Mouse (Mus musculus): ENCODE results near the gene Slc4a8. TPM values are rescaled to one million over a fixed set of nuclear protein-coding genes. Genes with fewer than 3 reads are reported as not detected.

The Slc4a8 gene
- polyA plus RNA-seq, 1 experiment from 2014 or later, result 5.6 TPM

DNA sequence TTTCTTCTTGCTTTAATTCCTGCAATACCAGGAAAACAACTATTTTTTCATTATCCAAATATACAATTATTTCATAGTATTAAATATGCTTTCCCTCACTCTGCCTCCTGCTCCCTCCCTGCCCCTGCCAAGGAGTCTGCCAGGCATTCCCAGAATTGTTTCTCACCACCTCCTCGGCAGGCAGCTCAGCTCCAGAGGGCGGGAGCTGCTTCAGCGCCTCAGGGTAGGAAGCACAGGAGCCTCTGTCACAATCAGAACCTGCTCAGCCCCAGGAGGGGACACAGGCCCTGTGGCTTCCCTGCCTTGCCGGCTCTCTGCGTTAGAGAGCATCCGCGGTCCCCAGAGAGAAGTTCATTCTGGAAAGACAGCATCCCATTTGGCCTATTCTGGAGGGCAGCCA, 71.2 kb downstream of the Slc4a8 start:
- Histone ChIP-seq H3K36me3 (ENCODE audit: control insufficient read depth, insufficient read depth, low read length) (no peaks in the 10 kb centered on the region), H3K4me1 (ENCODE audit: control insufficient read depth, insufficient read depth, low read length) (no peaks in the 10 kb centered on the region), H3K9me3 (ENCODE audit: control insufficient read depth, low read depth, low read length) (no peaks in the 10 kb centered on the region), H3K27ac (ENCODE audit: low read length) (no peak overlapping the region), H3K4me2 (replicated peaks; ENCODE audit: low read depth, low read length) (no peak overlapping the region), H3K9ac (replicated peaks; ENCODE audit: low read depth, low read length) (no peak overlapping the region), H3K4me3 (ENCODE audit: low read depth, low read length) (no peak overlapping the region), H3K27me3 (ENCODE audit: control insufficient read depth, insufficient read depth, low read length) (no peaks in the 10 kb centered on the region)
- WGBS, result 32% methylated on average over 7 of the region's 7 CpGs
- ATAC-seq (ENCODE audit: insufficient number of reproducible peaks, insufficient read depth, low FRiP score, low read depth), result no peak

DNA sequence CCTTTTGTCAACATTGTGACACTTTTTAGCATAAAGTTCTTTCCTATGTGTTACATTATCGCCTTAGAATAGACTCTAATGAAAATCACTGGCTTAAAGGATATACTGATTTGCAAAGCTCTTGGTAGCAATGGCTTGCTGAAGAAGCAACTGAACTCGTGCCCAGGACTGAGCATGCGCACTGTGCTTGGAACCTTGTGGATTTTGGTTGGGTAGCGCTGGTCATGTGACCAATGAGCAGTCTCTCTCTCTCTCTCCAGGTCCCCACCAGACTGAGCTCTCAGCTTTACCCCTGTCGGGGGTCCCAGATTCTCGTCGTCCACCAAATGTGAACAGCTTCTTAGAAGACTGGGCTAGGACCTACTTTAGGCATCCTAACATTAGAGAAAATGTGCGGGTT, 75.2 kb downstream of the Slc4a8 start:
- ATAC-seq (ENCODE audit: insufficient number of reproducible peaks, insufficient read depth, low FRiP score, low read depth), result no peak
- Histone ChIP-seq H3K9me3 (ENCODE audit: control insufficient read depth, low read depth, low read length) (no peaks in the 10 kb centered on the region), H3K4me2 (replicated peaks; ENCODE audit: low read depth, low read length) (no peak overlapping the region), H3K4me1 (ENCODE audit: control insufficient read depth, insufficient read depth, low read length) (no peaks in the 10 kb centered on the region), H3K9ac (replicated peaks; ENCODE audit: low read depth, low read length) (no peak overlapping the region), H3K36me3 (ENCODE audit: control insufficient read depth, insufficient read depth, low read length) (no peaks in the 10 kb centered on the region), H3K4me3 (ENCODE audit: low read depth, low read length) (no peak overlapping the region), H3K27me3 (ENCODE audit: control insufficient read depth, insufficient read depth, low read length) (no peaks in the 10 kb centered on the region), H3K27ac (ENCODE audit: low read length) (no peak overlapping the region)
- WGBS, result 74% methylated on average over 8 of the region's 8 CpGs

DNA sequence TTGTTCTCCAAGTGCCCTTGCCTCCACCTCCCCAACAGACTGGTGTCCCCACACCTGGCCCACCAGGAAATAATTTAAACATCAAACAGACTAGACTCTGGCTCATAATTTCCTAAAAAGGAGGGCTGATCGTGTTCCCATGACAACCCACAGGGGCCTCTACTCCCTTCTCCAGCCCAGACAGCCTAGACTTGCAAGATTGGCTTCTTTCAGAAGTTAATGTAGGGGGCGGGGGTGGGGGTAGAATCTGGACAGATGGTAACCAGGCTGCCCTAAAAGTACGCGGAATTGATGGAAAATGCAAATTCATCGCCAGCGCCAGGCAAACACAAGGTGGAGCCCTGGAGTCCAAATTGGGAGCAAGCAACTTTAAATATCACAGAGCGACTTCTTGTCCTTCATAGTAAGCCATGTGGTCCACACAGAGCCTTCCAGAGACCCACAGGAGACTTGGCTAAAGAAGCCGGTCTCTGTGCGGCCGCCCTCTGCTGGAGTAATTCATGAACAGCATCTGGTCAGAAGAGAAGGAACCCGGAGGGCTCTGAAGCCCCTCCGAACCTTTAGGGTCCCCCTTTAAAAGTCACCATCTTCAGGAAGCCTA, 77.2 kb downstream of the Slc4a8 start:
- Histone ChIP-seq H3K9ac (replicated peaks; ENCODE audit: low read depth, low read length) (no peak overlapping the region), H3K4me3 (ENCODE audit: low read depth, low read length) (no peak overlapping the region), H3K4me2 (replicated peaks; ENCODE audit: low read depth, low read length) (no peak overlapping the region), H3K4me1 (ENCODE audit: control insufficient read depth, insufficient read depth, low read length) (no peaks in the 10 kb centered on the region), H3K27ac (ENCODE audit: low read length) (no peak overlapping the region), H3K9me3 (ENCODE audit: control insufficient read depth, low read depth, low read length) (no peaks in the 10 kb centered on the region), H3K36me3 (ENCODE audit: control insufficient read depth, insufficient read depth, low read length) (no peaks in the 10 kb centered on the region), H3K27me3 (ENCODE audit: control insufficient read depth, insufficient read depth, low read length) (no peaks in the 10 kb centered on the region)
- no peak; the same call in 1 of the 2 replicates for ATAC-seq (ENCODE audit: insufficient number of reproducible peaks, insufficient read depth, low FRiP score, low read depth)
- 40% methylated on average over 12 of the region's 12 CpGs for WGBS

DNA sequence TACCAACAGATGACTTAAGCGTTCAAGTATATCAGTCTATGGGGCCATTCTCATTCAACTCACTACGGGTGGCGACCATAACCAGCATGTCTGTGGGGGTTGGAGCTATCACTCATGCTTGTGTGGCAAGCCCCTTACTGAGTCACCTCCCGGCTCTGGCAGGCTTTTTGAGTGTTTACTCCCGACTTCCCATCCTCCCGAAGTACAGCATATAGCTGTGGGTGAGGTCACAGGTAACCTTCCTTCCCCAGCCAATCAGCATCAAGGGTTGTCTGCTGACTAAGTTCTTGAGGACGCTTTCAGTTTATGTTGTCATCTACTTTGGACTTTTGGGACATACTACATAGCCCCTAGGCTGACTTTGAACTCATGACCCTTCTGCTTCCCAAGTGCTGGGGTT, 82.8 kb downstream of the Slc4a8 start:
- H3K27ac ChIP-seq (ENCODE audit: low read length), result no peak overlapping the region; the same call in 1 of the 2 replicates
- no peak overlapping the region for H3K4me3 ChIP-seq (ENCODE audit: low read depth, low read length)

DNA sequence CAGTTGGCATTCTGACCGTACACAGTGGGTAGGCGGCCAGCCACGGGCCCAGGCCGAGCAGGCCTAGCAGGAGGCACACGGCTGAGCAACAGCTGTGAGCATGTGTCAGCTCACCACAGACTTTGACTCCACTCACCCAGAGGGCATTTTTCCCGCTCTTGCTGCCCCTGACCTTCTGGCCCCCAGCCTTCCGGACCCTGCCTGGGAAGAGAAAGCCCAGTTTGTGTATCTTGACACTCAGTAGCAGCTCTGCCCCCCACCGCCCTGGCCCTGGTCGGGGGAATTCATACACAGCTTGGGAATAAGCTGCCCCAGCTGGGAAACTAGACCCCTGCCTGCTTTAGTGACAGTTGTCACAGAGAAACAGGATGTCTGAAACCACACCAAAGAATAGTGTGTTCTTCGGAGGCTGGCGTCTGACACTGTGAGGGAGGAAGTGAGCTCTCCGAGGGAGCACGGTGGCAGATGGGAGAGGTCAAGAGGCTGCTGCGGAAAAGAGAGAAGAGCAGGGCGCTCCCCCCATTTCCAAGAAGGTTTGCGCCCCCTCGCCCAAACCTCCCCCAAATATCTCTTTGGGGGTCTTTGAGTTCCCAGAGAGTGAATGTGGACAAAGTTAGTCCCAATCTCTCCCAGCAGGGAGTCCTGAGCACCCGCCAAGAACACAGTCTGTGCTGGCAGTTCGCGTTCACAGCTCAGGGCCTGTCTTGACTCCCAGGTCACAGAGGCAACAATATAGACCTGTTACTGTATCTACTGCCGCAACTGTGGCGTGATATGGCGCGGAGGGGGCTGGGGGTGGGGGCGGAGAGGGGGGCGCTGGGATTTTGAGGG, 83.7 kb downstream of the Slc4a8 start:
- 0 out of 2 replicates have a peak, but pooled peaks have one; percentile 28 for ATAC-seq (ENCODE audit: insufficient number of reproducible peaks, insufficient read depth, low FRiP score, low read depth)
- Histone ChIP-seq H3K4me2 (replicated peaks; ENCODE audit: low read depth, low read length) (no peak overlapping the region), H3K36me3 (ENCODE audit: control insufficient read depth, insufficient read depth, low read length) (no peaks in the 10 kb centered on the region), H3K9me3 (ENCODE audit: control insufficient read depth, low read depth, low read length) (no peaks in the 10 kb centered on the region), H3K27ac (ENCODE audit: low read length) (peak overlapping the region; percentile 55), H3K9ac (replicated peaks; ENCODE audit: low read depth, low read length) (no peak overlapping the region), H3K4me1 (ENCODE audit: control insufficient read depth, insufficient read depth, low read length) (peaks cover 6% of the 10 kb centered on the region), H3K4me3 (ENCODE audit: low read depth, low read length) (no peak overlapping the region), H3K27me3 (ENCODE audit: control insufficient read depth, insufficient read depth, low read length) (no peaks in the 10 kb centered on the region)
- WGBS, result 45% methylated on average over 26 of the region's 26 CpGs

More for the DNA sequence above, 82.8 kb downstream of the Slc4a8 start:
- Histone ChIP-seq H3K4me2 (replicated peaks; ENCODE audit: low read depth, low read length) (no peak overlapping the region), H3K36me3 (ENCODE audit: control insufficient read depth, insufficient read depth, low read length) (no peaks in the 10 kb centered on the region), H3K9ac (replicated peaks; ENCODE audit: low read depth, low read length) (no peak overlapping the region), H3K4me1 (ENCODE audit: control insufficient read depth, insufficient read depth, low read length) (peaks cover 6% of the 10 kb centered on the region), H3K9me3 (ENCODE audit: control insufficient read depth, low read depth, low read length) (no peaks in the 10 kb centered on the region), H3K27me3 (ENCODE audit: control insufficient read depth, insufficient read depth, low read length) (no peaks in the 10 kb centered on the region)
- no peak for ATAC-seq (ENCODE audit: insufficient number of reproducible peaks, insufficient read depth, low FRiP score, low read depth)
- whole genome bisulfite sequencing, result 72% methylated on average over 7 of the region's 7 CpGs

DNA sequence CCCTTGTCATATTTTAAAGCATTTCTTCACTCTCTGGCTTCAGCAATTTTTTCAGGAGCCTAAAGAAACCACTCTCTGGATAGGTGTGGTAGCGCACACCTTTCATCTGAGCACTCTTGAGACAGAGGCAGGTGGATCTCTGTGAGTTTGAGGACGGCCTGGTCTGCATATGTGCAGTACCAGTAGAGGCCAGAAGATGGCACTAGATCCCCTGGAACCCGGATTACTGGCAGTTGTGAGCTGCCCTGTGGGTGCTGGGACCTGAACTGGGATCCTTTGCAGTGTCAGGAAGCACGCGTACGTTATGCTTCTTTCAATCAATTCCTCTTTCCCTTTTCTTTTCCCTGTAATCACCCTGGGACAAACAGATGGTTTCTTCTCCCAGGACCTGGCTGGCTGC, 85.6 kb downstream of the Slc4a8 start:
- Histone ChIP-seq H3K9me3 (ENCODE audit: control insufficient read depth, low read depth, low read length) (no peaks in the 10 kb centered on the region), H3K4me3 (ENCODE audit: low read depth, low read length) (no peak overlapping the region), H3K9ac (replicated peaks; ENCODE audit: low read depth, low read length) (no peak overlapping the region), H3K36me3 (ENCODE audit: control insufficient read depth, insufficient read depth, low read length) (no peaks in the 10 kb centered on the region), H3K27ac (ENCODE audit: low read length) (no peak overlapping the region), H3K4me1 (ENCODE audit: control insufficient read depth, insufficient read depth, low read length) (peaks cover 6% of the 10 kb centered on the region), H3K4me2 (replicated peaks; ENCODE audit: low read depth, low read length) (no peak overlapping the region), H3K27me3 (ENCODE audit: control insufficient read depth, insufficient read depth, low read length) (no peaks in the 10 kb centered on the region)
- no peak for ATAC-seq (ENCODE audit: insufficient number of reproducible peaks, insufficient read depth, low FRiP score, low read depth)
- 86% methylated on average over 6 of the region's 6 CpGs for WGBS

DNA sequence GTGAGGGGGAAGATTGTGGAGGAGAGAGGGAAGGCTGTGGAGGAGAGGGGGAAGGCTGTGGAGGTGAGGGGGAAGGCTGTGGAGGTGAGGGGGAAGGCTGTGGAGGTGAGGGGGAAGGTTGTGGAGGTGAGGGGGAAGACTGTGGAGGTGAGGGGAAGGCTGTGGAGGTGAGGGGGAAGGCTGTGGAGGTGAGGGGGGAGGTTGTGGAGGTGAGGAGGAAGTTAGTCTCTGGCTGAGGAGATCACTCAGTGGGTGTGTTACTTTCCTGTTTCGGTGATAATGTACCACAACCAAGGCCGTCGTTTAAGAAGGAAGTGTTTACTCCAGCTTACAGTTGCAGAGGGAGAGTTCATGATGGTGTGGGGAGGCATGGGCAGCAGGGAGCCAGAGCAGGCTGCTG, 96.0 kb downstream of the Slc4a8 start:
- WGBS, result 71% methylated on average over 3 of the region's 3 CpGs
- Histone ChIP-seq H3K4me1 (ENCODE audit: control insufficient read depth, insufficient read depth, low read length) (no peaks in the 10 kb centered on the region), H3K4me2 (replicated peaks; ENCODE audit: low read depth, low read length) (no peak overlapping the region), H3K36me3 (ENCODE audit: control insufficient read depth, insufficient read depth, low read length) (no peaks in the 10 kb centered on the region), H3K9ac (replicated peaks; ENCODE audit: low read depth, low read length) (no peak overlapping the region), H3K4me3 (ENCODE audit: low read depth, low read length) (no peak overlapping the region), H3K27me3 (ENCODE audit: control insufficient read depth, insufficient read depth, low read length) (no peaks in the 10 kb centered on the region), H3K9me3 (ENCODE audit: control insufficient read depth, low read depth, low read length) (no peaks in the 10 kb centered on the region), H3K27ac (ENCODE audit: low read length) (no peak overlapping the region)
- ATAC-seq (ENCODE audit: insufficient number of reproducible peaks, insufficient read depth, low FRiP score, low read depth), result no peak

DNA sequence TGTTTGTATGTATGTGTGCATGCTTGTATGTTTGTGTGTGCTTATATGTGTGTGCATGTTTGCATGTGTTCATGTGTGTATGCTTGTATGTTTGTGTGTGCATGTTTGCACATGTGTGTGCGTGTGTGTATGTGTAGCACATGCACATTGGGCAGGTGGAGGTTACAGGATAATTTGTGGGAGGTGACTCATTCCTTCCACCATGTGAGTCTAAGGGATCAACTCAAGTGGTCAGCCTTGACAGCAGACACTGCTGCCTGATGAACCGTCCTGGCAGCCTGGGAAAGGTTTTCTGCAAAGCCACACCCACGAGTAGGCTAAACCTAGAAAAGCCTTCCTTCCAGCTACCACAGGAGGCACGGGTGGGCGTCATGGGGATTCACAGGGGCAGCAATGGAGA, 99.3 kb downstream of the Slc4a8 start:
- no peaks in the 10 kb centered on the region for H3K36me3 ChIP-seq (ENCODE audit: control insufficient read depth, insufficient read depth, low read length)
- H3K27me3 ChIP-seq (ENCODE audit: control insufficient read depth, insufficient read depth, low read length), result no peaks in the 10 kb centered on the region
- WGBS, result 28% methylated on average over 5 of the region's 5 CpGs
- no peak overlapping the region for H3K9ac ChIP-seq (replicated peaks; ENCODE audit: low read depth, low read length)
- no peak overlapping the region for H3K4me3 ChIP-seq (ENCODE audit: low read depth, low read length)
- no peak for ATAC-seq (ENCODE audit: insufficient number of reproducible peaks, insufficient read depth, low FRiP score, low read depth)
- no peak overlapping the region for H3K4me2 ChIP-seq (replicated peaks; ENCODE audit: low read depth, low read length)
- H3K4me1 ChIP-seq (ENCODE audit: control insufficient read depth, insufficient read depth, low read length), result no peaks in the 10 kb centered on the region
- no peaks in the 10 kb centered on the region for H3K9me3 ChIP-seq (ENCODE audit: control insufficient read depth, low read depth, low read length)
- no peak overlapping the region for H3K27ac ChIP-seq (ENCODE audit: low read length)
